Mouse (Mus musculus): ENCODE data around the gene Flcn. TPM values are rescaled to one million over a fixed set of nuclear protein-coding genes. Genes with fewer than 3 reads are reported as not detected.

The Flcn gene
- total RNA-seq, 2 experiments from 2014 or later, result 10.7 to 17.5 TPM

DNA sequence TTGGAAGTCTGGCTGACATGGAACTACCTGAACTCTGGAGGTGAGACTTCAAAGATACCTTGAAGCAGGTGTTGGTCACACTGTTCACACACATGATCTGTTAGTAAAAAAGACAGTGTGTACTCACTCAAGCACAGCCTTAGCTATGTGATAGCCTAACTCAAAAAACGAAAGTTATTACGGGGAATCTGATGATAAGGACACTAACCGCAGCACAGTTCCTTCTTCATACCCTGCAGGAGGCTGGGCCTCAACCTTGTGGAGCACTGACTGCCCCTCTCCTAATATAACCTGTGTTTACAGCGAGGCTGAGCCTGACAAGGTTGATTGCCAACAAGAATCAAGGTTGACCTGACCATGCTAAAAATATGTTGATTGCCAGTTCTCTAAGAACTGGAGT, 35.3 kb downstream of the Flcn start:
- no peak for ATAC-seq (replicated peaks; ENCODE audit: low FRiP score, poor library complexity, severe bottlenecking)

- ATAC-seq (replicated peaks; ENCODE audit: low FRiP score, poor library complexity, severe bottlenecking), result no peak
Observed at GRCm38 (mm10) chr11:59772902-59773301, 36.9 kb downstream of the Flcn start.

DNA sequence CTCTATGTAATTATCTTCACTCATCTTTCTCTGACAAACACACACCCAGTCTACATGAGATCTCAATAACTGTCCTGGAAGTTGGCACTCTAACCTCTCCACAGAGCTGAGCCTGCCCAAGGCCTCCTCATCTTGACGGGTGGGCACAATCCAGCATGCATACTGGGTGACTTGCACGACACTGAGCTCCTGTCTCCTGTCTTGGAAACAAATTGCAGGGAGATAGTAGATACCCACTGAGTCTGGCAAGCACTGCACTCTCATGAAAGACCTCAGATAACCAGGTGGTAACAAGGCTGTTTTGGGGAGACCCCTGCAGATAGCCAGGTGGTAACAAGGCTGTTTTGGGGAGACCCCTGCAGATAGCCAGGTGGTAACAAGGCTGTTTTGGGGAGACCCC, 37.5 kb downstream of the Flcn start:
- no peak for ATAC-seq (replicated peaks; ENCODE audit: low FRiP score, poor library complexity, severe bottlenecking)

GRCm38 (mm10) chr11:59770753-59771152, 39.1 kb downstream of the Flcn start:
- ATAC-seq (replicated peaks; ENCODE audit: low FRiP score, poor library complexity, severe bottlenecking), result no peak

DNA sequence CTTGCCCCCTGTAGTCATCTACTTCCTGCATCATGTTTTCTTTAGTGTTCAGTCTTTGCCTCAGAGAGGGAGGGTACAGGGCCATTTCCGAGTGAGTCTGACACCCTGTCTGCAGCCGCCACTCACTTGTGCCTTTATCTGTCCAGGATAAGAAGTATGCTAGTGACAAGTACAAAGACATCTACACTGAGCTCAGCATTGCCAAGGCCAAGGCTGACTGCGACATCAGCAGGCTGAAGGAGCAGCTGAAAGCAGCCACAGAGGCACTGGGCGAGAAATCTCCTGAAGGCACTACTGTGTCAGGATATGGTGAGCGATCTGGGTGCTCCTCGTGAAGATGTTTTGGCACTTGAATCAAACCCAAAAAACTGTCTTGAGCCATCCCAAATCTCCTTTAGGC, 40.1 kb downstream of the Flcn start:
- ATAC-seq (replicated peaks; ENCODE audit: low FRiP score, poor library complexity, severe bottlenecking), result no peak

- ATAC-seq (replicated peaks; ENCODE audit: low FRiP score, poor library complexity, severe bottlenecking), result no peak
Observed at GRCm38 (mm10) chr11:59769307-59769706, 40.5 kb downstream of the Flcn start.

DNA sequence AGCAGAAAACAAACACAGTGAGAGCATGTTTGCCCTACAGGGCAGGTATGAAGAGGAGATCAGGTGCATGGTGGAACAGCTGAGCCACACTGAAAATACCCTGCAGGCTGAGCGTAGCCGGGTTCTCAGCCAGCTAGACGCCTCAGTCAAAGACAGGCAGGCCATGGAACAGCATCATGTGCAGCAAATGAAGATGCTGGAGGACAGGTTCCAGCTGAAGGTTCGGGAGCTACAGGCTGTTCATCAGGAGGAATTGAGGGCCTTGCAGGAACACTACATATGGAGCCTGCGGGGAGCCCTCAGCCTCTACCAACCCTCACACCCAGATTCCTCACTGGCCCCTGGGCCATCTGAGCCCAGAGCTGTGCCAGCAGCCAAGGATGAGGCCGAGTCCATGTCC, 49.0 kb downstream of the Flcn start:
- ATAC-seq (replicated peaks; ENCODE audit: low FRiP score, poor library complexity, severe bottlenecking), result no peak

- no peak for ATAC-seq (replicated peaks; ENCODE audit: low FRiP score, poor library complexity, severe bottlenecking)
Observed at GRCm38 (mm10) chr11:59759626-59760025, 50.2 kb downstream of the Flcn start.

DNA sequence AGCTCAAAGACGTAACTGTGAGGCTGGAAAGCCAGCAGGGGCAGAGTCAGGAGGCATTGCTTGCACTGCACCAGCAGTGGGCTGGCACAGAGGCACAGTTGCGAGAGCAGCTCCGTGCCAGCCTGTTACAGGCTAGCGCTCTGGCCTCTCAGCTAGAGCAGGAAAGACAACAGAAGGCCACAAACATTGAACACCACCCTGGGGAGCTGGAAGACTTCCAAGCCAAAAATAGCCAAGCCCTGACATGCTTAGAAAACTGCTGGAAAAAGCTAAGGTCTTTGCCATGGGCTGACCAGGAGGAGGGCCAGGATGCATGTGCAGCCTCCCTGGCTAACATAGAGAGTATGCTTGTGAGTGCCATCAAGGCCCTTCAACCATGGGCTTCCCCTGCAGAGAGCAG, 50.6 kb downstream of the Flcn start:
- no peak for ATAC-seq (replicated peaks; ENCODE audit: low FRiP score, poor library complexity, severe bottlenecking)

DNA sequence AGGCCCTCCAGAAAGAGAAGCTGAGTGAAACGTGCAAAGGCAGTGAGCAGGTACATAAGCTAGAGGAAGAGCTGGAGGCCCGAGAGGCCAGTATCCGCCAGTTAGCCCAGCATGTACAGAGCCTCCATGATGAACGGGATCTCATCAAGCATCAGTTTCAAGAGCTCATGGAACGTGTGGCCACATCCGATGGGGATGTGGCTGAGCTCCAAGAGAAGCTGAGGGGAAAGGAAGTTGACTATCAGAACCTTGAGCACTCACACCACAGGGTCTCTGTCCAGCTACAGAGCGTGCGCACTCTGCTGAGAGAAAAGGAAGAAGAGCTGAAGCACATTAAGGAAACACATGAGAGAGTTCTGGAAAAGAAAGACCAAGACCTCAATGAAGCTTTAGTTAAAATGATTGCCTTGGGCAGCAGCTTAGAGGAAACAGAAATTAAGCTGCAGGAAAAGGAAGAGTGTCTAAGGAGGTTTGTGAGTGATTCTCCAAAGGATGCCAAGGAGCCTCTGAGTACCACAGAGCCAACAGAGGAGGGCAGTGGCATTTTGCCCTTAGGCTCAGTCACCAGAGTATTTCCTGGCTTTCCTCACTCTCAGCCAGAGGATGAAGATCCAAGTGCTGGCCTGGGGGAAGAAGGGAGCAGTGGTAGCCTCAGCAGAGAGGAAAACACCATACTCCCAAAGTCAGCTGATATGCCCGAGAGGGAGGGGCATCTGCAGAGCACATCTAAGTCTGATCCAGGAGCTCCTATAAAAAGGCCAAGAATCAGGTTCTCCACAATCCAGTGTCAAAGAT, 51.4 kb downstream of the Flcn start:
- ATAC-seq (replicated peaks; ENCODE audit: low FRiP score, poor library complexity, severe bottlenecking), result no peak

GRCm38 (mm10) chr11:59756351-59756750, 53.5 kb downstream of the Flcn start:
- ATAC-seq (replicated peaks; ENCODE audit: low FRiP score, poor library complexity, severe bottlenecking), result no peak

GRCm38 (mm10) chr11:59754504-59754903, 55.3 kb downstream of the Flcn start:
- no peak for ATAC-seq (replicated peaks; ENCODE audit: low FRiP score, poor library complexity, severe bottlenecking)

GRCm38 (mm10) chr11:59749050-59749449, 60.8 kb downstream of the Flcn start:
- ATAC-seq (replicated peaks; ENCODE audit: low FRiP score, poor library complexity, severe bottlenecking), result no peak

GRCm38 (mm10) chr11:59746614-59747013, 63.2 kb downstream of the Flcn start:
- ATAC-seq (replicated peaks; ENCODE audit: low FRiP score, poor library complexity, severe bottlenecking), result no peak

DNA sequence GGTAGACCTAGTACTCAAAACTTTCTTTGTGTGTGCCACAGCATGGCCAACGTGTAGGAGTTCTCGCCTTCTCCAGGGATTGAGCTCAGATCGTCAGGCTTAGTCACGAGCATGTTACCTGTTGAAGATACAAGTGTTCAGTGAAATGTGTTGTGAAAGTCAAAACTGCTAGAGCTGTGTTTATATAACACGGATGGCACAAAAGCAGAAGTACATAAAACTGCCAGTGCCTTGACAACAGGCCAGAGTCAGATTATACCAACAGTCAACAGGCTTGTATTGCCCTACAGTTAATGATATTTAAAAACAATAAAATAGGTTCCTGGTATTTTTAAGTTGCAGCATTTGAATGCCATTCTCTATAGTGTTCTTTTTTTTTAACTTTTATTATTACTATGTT, 64.0 kb downstream of the Flcn start:
- no peak for ATAC-seq (replicated peaks; ENCODE audit: low FRiP score, poor library complexity, severe bottlenecking)

- no peak for ATAC-seq (replicated peaks; ENCODE audit: low FRiP score, poor library complexity, severe bottlenecking)
Observed at GRCm38 (mm10) chr11:59744374-59744773, 65.4 kb downstream of the Flcn start.

- no peak for ATAC-seq (replicated peaks; ENCODE audit: low FRiP score, poor library complexity, severe bottlenecking)
Observed at GRCm38 (mm10) chr11:59743712-59744111, 66.1 kb downstream of the Flcn start.

DNA sequence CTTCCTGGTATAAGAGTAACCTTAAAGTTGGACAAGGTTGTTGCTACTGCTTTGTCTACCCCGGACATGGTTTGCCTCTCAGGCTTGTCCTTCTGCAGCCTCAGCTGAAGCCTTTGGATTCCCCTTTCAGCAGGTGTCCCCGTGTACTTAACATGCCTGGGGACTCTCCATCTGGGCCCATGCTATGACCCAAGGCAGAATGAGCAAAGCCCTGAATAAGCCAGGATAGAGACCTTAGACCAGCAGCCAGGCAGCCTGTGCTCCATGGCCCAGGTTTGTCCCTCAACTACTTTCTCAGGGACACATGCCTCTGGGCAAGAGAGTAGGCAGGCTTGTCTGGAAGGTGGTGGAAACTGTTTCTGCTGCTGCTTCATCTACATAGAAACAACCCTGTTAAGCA, 66.5 kb downstream of the Flcn start:
- ATAC-seq (replicated peaks; ENCODE audit: low FRiP score, poor library complexity, severe bottlenecking), result no peak

GRCm38 (mm10) chr11:59741915-59742314, 67.9 kb downstream of the Flcn start:
- ATAC-seq (replicated peaks; ENCODE audit: low FRiP score, poor library complexity, severe bottlenecking), result no peak

Measured in erythroblast, adult 5-6 weeks (primary cell).